Mouse (Mus musculus) C2C12 (cell line): ENCODE results near the gene Adcyap1.

Source experiments
- MYOD1 ChIP-seq: IDR thresholded peaks from one replicate; pipeline ENCODE4 v1.6.1; 2011; ENCODE audit warnings: low read depth; ENCODE audit not compliant: control insufficient read depth, insufficient read length
- MYOG ChIP-seq: IDR thresholded peaks from one replicate; pipeline ENCODE4 v1.6.1; 2011; ENCODE audit not compliant: control insufficient read depth, insufficient read length; ENCODE audit errors: extremely low read depth

GRCm38 (mm10) chr17:93200386-93201264, 1.8 kb downstream of the Adcyap1 start:
- TF ChIP-seq MYOG (no peak), MYOD1 (no peak)
